Mouse (Mus musculus): ENCODE measurements around the gene Mrap2. TPM values are rescaled to one million over a fixed set of nuclear protein-coding genes. Genes with fewer than 3 reads are reported as not detected.

Gene Mrap2
- polyA plus RNA-seq, 1 experiment = not detected

GRCm38 (mm10) chr9:87210830-87211339 lies 66.8 kb downstream of the Mrap2 start:
- Histone ChIP-seq H3K4me3 (replicated peaks) (no peak overlapping the region), H3K4me1 (peaks cover 8% of the 10 kb centered on the region), H3K9me3 (no peaks in the 10 kb centered on the region), H3K36me3 (replicated peaks; ENCODE audit: low read length) (peaks cover 87% of the 10 kb centered on the region), H3K27me3 (replicated peaks) (no peaks in the 10 kb centered on the region)
- TF ChIP-seq GATA1 (IDR thresholded peaks at IDR 0.05; ENCODE audit: borderline replicate concordance, low read length) (no peak), FLI1 (IDR thresholded peaks at IDR 0.05; ENCODE audit: low read length) (no peak)

GRCm38 (mm10) chr9:87213204-87213603 lies 69.1 kb downstream of the Mrap2 start:
- Histone ChIP-seq H3K4me3 (replicated peaks) (no peak overlapping the region), H3K27me3 (replicated peaks) (no peaks in the 10 kb centered on the region), H3K9me3 (no peaks in the 10 kb centered on the region), H3K4me1 (peaks cover 8% of the 10 kb centered on the region), H3K36me3 (replicated peaks; ENCODE audit: low read length) (peaks cover 82% of the 10 kb centered on the region)
- TF ChIP-seq GATA1 (IDR thresholded peaks at IDR 0.05; ENCODE audit: borderline replicate concordance, low read length) = no peak
- TF ChIP-seq FLI1 (IDR thresholded peaks at IDR 0.05; ENCODE audit: low read length) = no peak

Other genes with a start within 250 kb of the Mrap2 start
- gene Ripply2, start 128.8 kb upstream of the Mrap2 start, polyA plus RNA-seq (2012; ENCODE audit: insufficient read depth, low replicate concordance) = 0.84 TPM in 1 of 2 replicates, not detected in the other
- gene Cyb5r4, start 122.3 kb upstream of the Mrap2 start, polyA plus RNA-seq (2012; ENCODE audit: insufficient read depth, low replicate concordance) = 3.1 and 8.3 TPM in 2 replicates
- 0.35 and 0.64 TPM in 2 replicates for gene Cep162, start 111.2 kb downstream of the Mrap2 start, polyA plus RNA-seq (2012; ENCODE audit: insufficient read depth, low replicate concordance)